In genomic region chr14:28164642-28165408, GRCm38 (mm10) we compare ENCODE assay signal across 8 mouse cellular contexts.
DNase-seq lines count a peak whose midpoint lies in the region; ATAC-seq lines count a peak whose summit lies in the region.

No protein-coding gene starts in this region.

- 9% methylated on average over 15 of the region's 15 CpGs for WGBS in embryonic facial prominence, embryonic 13.5 days
- 32% methylated on average over 15 of the region's 15 CpGs for WGBS in hindbrain, embryonic 15.5 days

- H3K4me2 ChIP-seq in embryonic facial prominence, embryonic 13.5 days = peak overlapping the region; percentile 50
- peak overlapping the region; percentile 7 for H3K4me2 ChIP-seq in hindbrain, embryonic 15.5 days

- peak overlapping the region; percentile 11; the same call in 1 of the 2 replicates for H3K4me3 ChIP-seq in embryonic facial prominence, embryonic 13.5 days
- H3K4me3 ChIP-seq in hindbrain, embryonic 15.5 days = no peak overlapping the region

- no peaks in the 10 kb centered on the region for H3K36me3 ChIP-seq in embryonic facial prominence, embryonic 13.5 days
- no peaks in the 10 kb centered on the region for H3K36me3 ChIP-seq in hindbrain, embryonic 15.5 days

- H3K4me1 ChIP-seq in embryonic facial prominence, embryonic 13.5 days = peaks cover 33% of the 10 kb centered on the region
- H3K4me1 ChIP-seq in hindbrain, embryonic 15.5 days (replicated peaks) = peaks cover 23% of the 10 kb centered on the region

- H3K27me3 ChIP-seq in embryonic facial prominence, embryonic 13.5 days = no peaks in the 10 kb centered on the region
- no peaks in the 10 kb centered on the region for H3K27me3 ChIP-seq in hindbrain, embryonic 15.5 days

- intact Hi-C loops in left cerebral cortex, postnatal 10 days (cut with DNase I) = no loop called here

- peak; percentile 34 to 52 for DNase-seq in left cerebral cortex, postnatal 10 days (ENCODE audit: extremely low spot score in 1 of 2, low spot score in 2 of 2)
- DNase-seq in left cerebral cortex, adult 8-10 months (ENCODE audit: low spot score in 2 of 2) = no peak
- peak; percentile 43 to 73 for DNase-seq in lung, postnatal 4 days
- no peak for DNase-seq in urinary bladder, postnatal 10 days (ENCODE audit: low spot score)
- no peak for DNase-seq in urinary bladder, adult 2 months (ENCODE audit: low spot score)
- no peak for DNase-seq in layer of hippocampus, adult 8-10 months (ENCODE audit: low spot score in 2 of 2)

- no peak for ATAC-seq in embryonic facial prominence, embryonic 13.5 days (ENCODE audit: insufficient number of reproducible peaks, insufficient read depth, low FRiP score, low TSS enrichment, low read depth)
- ATAC-seq in hindbrain, embryonic 15.5 days (ENCODE audit: low FRiP score, low read depth) = peak; percentile 74; the same call in 1 of the 2 replicates

- peak overlapping the region; percentile 90 for H3K27ac ChIP-seq in embryonic facial prominence, embryonic 13.5 days
- H3K27ac ChIP-seq in hindbrain, embryonic 15.5 days (replicated peaks) = peak overlapping the region; percentile 26

- H3K9ac ChIP-seq in embryonic facial prominence, embryonic 13.5 days = peak overlapping the region; percentile 52; the same call in 1 of the 2 replicates
- H3K9ac ChIP-seq in hindbrain, embryonic 15.5 days = no peak overlapping the region

- H3K9me3 ChIP-seq in embryonic facial prominence, embryonic 13.5 days = no peaks in the 10 kb centered on the region
- H3K9me3 ChIP-seq in hindbrain, embryonic 15.5 days = no peaks in the 10 kb centered on the region

Comparison
In these comparisons a context has a peak if more than half of its experiments do, and no peak if none do; other contexts are left out.
1. DNase-seq: peak in left cerebral cortex, postnatal 10 days (2 of 2) and lung, postnatal 4 days (2 of 2); none in left cerebral cortex, adult 8-10 months (0 of 2), urinary bladder, postnatal 10 days (single experiment), urinary bladder, adult 2 months (single experiment) and layer of hippocampus, adult 8-10 months (0 of 2).